Mouse (Mus musculus): ENCODE data around the gene Fancc. TPM values are rescaled to one million over a fixed set of nuclear protein-coding genes. Genes with fewer than 3 reads are reported as not detected.
"Not testable (repeated sequence)": the region's sequence is repeated elsewhere in the genome, so short reads cannot be mapped to it uniquely, and the experiment has no call there.

Fancc gene
- polyA plus RNA-seq, 1 experiment: 18.4 TPM

DNA sequence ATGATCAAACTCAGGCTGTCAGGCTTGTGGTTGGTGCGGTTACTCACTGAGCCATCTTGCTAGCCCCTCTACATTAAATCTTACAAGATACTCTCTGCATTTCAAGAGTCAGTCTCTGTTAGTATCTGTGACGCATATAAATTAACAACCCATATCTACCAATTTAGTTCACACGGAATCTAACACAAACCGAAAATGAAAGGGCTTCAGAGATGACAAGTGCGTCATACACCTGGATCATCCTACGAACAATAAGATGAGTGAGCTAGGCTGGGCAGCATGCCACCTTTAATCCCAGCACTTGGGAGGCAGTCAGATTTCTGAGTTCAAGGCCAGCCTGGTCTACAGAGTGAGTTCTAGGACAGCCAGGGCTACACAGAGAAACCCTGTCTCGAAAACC is 177.3 kb downstream of the Fancc start:
- Histone ChIP-seq H3K27ac (ENCODE audit: insufficient read depth, low read length) (no peak overlapping the region), H3K4me1 (ENCODE audit: control insufficient read depth, insufficient read depth, low read length) (peaks cover 14% of the 10 kb centered on the region), H3K27me3 (ENCODE audit: control insufficient read depth, insufficient read depth, low read length) (no peaks in the 10 kb centered on the region), H3K4me3 (replicated peaks; ENCODE audit: insufficient read depth, low read depth, low read length) (no peak overlapping the region)
- no peak for TF ChIP-seq CTCF (IDR thresholded peaks at IDR 0.05; ENCODE audit: borderline replicate concordance, insufficient read depth, low read depth, low read length)
- no peak for TF ChIP-seq POLR2A (IDR thresholded peaks at IDR 0.05; ENCODE audit: borderline replicate concordance, insufficient read depth, low read length)
- 86% methylated on average over 7 of the region's 7 CpGs for WGBS
- no peak for DNase-seq

GRCm38 (mm10) chr13:63317681-63318104 is 179.4 kb downstream of the Fancc start:
- WGBS: 36% methylated on average over 7 of the region's 7 CpGs
- Histone ChIP-seq H3K4me3 (replicated peaks; ENCODE audit: insufficient read depth, low read depth, low read length) (no peak overlapping the region), H3K27ac (ENCODE audit: insufficient read depth, low read length) (peak overlapping the region; percentile 17; the same call in 1 of the 2 replicates), H3K4me1 (ENCODE audit: control insufficient read depth, insufficient read depth, low read length) (peaks cover 18% of the 10 kb centered on the region), H3K27me3 (ENCODE audit: control insufficient read depth, insufficient read depth, low read length) (no peaks in the 10 kb centered on the region)
- no peak for TF ChIP-seq POLR2A (IDR thresholded peaks at IDR 0.05; ENCODE audit: borderline replicate concordance, insufficient read depth, low read length)
- no peak for TF ChIP-seq CTCF (IDR thresholded peaks at IDR 0.05; ENCODE audit: borderline replicate concordance, insufficient read depth, low read depth, low read length)
- DNase-seq: peak; percentile 64 to 70

GRCm38 (mm10) chr13:63316407-63316806 is 180.7 kb downstream of the Fancc start:
- TF ChIP-seq POLR2A (IDR thresholded peaks at IDR 0.05; ENCODE audit: borderline replicate concordance, insufficient read depth, low read length): no peak
- DNase-seq: no peak
- Histone ChIP-seq H3K4me1 (ENCODE audit: control insufficient read depth, insufficient read depth, low read length) (peaks cover 18% of the 10 kb centered on the region), H3K27me3 (ENCODE audit: control insufficient read depth, insufficient read depth, low read length) (no peaks in the 10 kb centered on the region), H3K27ac (ENCODE audit: insufficient read depth, low read length) (no peak overlapping the region), H3K4me3 (replicated peaks; ENCODE audit: insufficient read depth, low read depth, low read length) (no peak overlapping the region)
- WGBS: 86% methylated on average over 5 of the region's 5 CpGs

- DNase-seq: no peak
- TF ChIP-seq CTCF (IDR thresholded peaks at IDR 0.05; ENCODE audit: borderline replicate concordance, insufficient read depth, low read depth, low read length): no peak
- no peak for TF ChIP-seq POLR2A (IDR thresholded peaks at IDR 0.05; ENCODE audit: borderline replicate concordance, insufficient read depth, low read length)
- WGBS: 80% methylated on average over 6 of the region's 6 CpGs
- H3K4me1 ChIP-seq (ENCODE audit: control insufficient read depth, insufficient read depth, low read length): peaks cover 18% of the 10 kb centered on the region
- H3K4me3 ChIP-seq (replicated peaks; ENCODE audit: insufficient read depth, low read depth, low read length): no peak overlapping the region
- H3K27me3 ChIP-seq (ENCODE audit: control insufficient read depth, insufficient read depth, low read length): no peaks in the 10 kb centered on the region
- no peak overlapping the region for H3K27ac ChIP-seq (ENCODE audit: insufficient read depth, low read length)
Measured at GRCm38 (mm10) chr13:63315777-63316176, 181.3 kb downstream of the Fancc start.

DNA sequence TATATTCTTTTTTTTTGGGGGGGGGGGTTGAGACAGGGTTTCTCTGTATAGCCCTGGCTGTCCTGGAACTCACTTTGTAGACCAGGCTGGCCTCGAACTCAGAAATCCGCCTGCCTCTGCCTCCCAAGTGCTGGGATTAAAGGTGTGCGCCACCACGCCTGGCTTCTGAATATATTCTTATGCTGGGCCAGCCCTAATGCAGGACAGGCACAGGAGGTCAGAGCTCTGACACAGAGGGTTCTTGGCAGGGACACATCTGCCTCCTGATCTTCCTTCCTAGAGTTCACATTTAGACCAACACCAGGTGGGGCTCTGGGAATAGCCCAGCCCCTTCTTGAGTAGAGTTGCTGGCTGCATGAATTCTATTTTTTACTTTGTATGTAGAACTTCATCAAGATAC is 182.0 kb downstream of the Fancc start:
- DNase-seq; H3K4me3 ChIP-seq (replicated peaks; ENCODE audit: insufficient read depth, low read depth, low read length); H3K27ac ChIP-seq (ENCODE audit: insufficient read depth, low read length); H3K27me3 ChIP-seq (ENCODE audit: control insufficient read depth, insufficient read depth, low read length): not testable (repeated sequence)
- peaks cover 18% of the 10 kb centered on the region for H3K4me1 ChIP-seq (ENCODE audit: control insufficient read depth, insufficient read depth, low read length)
- WGBS: 97% methylated on average over 4 of the region's 4 CpGs

- peaks cover 21% of the 10 kb centered on the region for H3K4me1 ChIP-seq (ENCODE audit: control insufficient read depth, insufficient read depth, low read length)
- no peak overlapping the region for H3K27ac ChIP-seq (ENCODE audit: insufficient read depth, low read length)
- 92% methylated on average over 4 of the region's 4 CpGs for WGBS
- TF ChIP-seq POLR2A (IDR thresholded peaks at IDR 0.05; ENCODE audit: borderline replicate concordance, insufficient read depth, low read length): no peak
- TF ChIP-seq CTCF (IDR thresholded peaks at IDR 0.05; ENCODE audit: borderline replicate concordance, insufficient read depth, low read depth, low read length): no peak
- no peak for DNase-seq
- no peak overlapping the region for H3K4me3 ChIP-seq (replicated peaks; ENCODE audit: insufficient read depth, low read depth, low read length)
- H3K27me3 ChIP-seq (ENCODE audit: control insufficient read depth, insufficient read depth, low read length): no peaks in the 10 kb centered on the region
Measured at GRCm38 (mm10) chr13:63314608-63314920, 182.5 kb downstream of the Fancc start.

GRCm38 (mm10) chr13:63313748-63314607 is 183.1 kb downstream of the Fancc start:
- H3K4me1 ChIP-seq (ENCODE audit: control insufficient read depth, insufficient read depth, low read length): peaks cover 21% of the 10 kb centered on the region
- no peak overlapping the region for H3K4me3 ChIP-seq (replicated peaks; ENCODE audit: insufficient read depth, low read depth, low read length)
- H3K27me3 ChIP-seq (ENCODE audit: control insufficient read depth, insufficient read depth, low read length): no peaks in the 10 kb centered on the region
- 80% methylated on average over 12 of the region's 12 CpGs for WGBS
- TF ChIP-seq CTCF (IDR thresholded peaks at IDR 0.05; ENCODE audit: borderline replicate concordance, insufficient read depth, low read depth, low read length): no peak
- no peak for TF ChIP-seq POLR2A (IDR thresholded peaks at IDR 0.05; ENCODE audit: borderline replicate concordance, insufficient read depth, low read length)
- no peak for DNase-seq
- no peak overlapping the region for H3K27ac ChIP-seq (ENCODE audit: insufficient read depth, low read length)

DNA sequence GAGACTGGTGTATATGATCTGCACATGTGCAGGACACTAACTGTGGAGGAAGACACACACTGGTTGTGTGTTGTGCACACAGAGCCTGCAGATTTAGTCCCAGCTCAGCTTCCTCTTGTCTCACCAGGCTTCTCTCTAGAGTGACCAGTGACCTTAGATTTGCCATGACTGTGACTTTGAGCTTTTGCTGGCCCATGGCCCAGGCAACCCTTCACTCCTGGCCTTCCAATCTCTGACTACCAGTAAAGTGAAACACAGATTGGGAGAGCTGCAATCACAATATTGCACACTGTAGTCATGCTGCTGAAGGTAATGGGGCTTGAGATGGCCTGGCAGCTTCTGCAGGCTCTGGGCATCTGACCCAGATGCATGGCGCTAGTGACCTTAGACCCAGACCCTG is 183.8 kb downstream of the Fancc start:
- TF ChIP-seq CTCF (IDR thresholded peaks at IDR 0.05; ENCODE audit: borderline replicate concordance, insufficient read depth, low read depth, low read length) (no peak), POLR2A (IDR thresholded peaks at IDR 0.05; ENCODE audit: borderline replicate concordance, insufficient read depth, low read length) (no peak)
- DNase-seq: no peak
- 83% methylated on average over 1 of the region's 1 CpGs for WGBS
- Histone ChIP-seq H3K4me3 (replicated peaks; ENCODE audit: insufficient read depth, low read depth, low read length) (no peak overlapping the region), H3K27ac (ENCODE audit: insufficient read depth, low read length) (no peak overlapping the region), H3K4me1 (ENCODE audit: control insufficient read depth, insufficient read depth, low read length) (peaks cover 21% of the 10 kb centered on the region), H3K27me3 (ENCODE audit: control insufficient read depth, insufficient read depth, low read length) (no peaks in the 10 kb centered on the region)
